8 mouse cellular contexts compared by ENCODE assay signal in genomic region chr7:116093466-116093850, GRCm38 (mm10). TPM values are rescaled to one million over a fixed set of nuclear protein-coding genes. Genes with fewer than 3 reads are reported as not detected.
A peak's percentile ranks its signal among the peaks of the same experiment; 100 is the strongest.
DNase-seq lines count a peak whose midpoint lies in the region; ATAC-seq and TF ChIP-seq lines count a peak whose summit lies in the region.

No protein-coding gene starts in this region.

- H3K9me3 ChIP-seq in embryonic facial prominence, embryonic 13.5 days, result no peaks in the 10 kb centered on the region
- H3K9me3 ChIP-seq in limb, embryonic 10.5 days (replicated peaks), result no peaks in the 10 kb centered on the region
- H3K9me3 ChIP-seq in neural tube, embryonic 15.5 days (replicated peaks), result no peaks in the 10 kb centered on the region

- peak overlapping the region; percentile 72 for H3K4me2 ChIP-seq in embryonic facial prominence, embryonic 13.5 days
- H3K4me2 ChIP-seq in neural tube, embryonic 15.5 days, result peak overlapping the region; percentile 68

- H3K4me3 ChIP-seq in lung, adult 2 months (replicated peaks; ENCODE audit: extremely low read depth, low read depth, low read length), result peak overlapping the region; percentile 65
- peak overlapping the region; percentile 63 for H3K4me3 ChIP-seq in embryonic facial prominence, embryonic 13.5 days
- peak overlapping the region; percentile 74 for H3K4me3 ChIP-seq in limb, embryonic 10.5 days
- peak overlapping the region; percentile 64 for H3K4me3 ChIP-seq in neural tube, embryonic 15.5 days (replicated peaks)

- TF ChIP-seq POLR2A in lung, adult 2 months (IDR thresholded peaks at IDR 0.05; ENCODE audit: borderline replicate concordance, extremely low read depth, low read depth, low read length), result no peak

- H3K27me3 ChIP-seq in embryonic facial prominence, embryonic 13.5 days, result no peaks in the 10 kb centered on the region
- H3K27me3 ChIP-seq in limb, embryonic 10.5 days (ENCODE audit: low read depth, poor library complexity, severe bottlenecking), result no peaks in the 10 kb centered on the region
- no peaks in the 10 kb centered on the region for H3K27me3 ChIP-seq in neural tube, embryonic 15.5 days (replicated peaks)

- H3K4me1 ChIP-seq in lung, adult 2 months (ENCODE audit: control insufficient read depth, insufficient read depth, low read length), result peaks cover 4% of the 10 kb centered on the region; the same call in 1 of the 2 replicates
- peaks cover 14% of the 10 kb centered on the region for H3K4me1 ChIP-seq in embryonic facial prominence, embryonic 13.5 days
- peaks cover 19% of the 10 kb centered on the region for H3K4me1 ChIP-seq in limb, embryonic 10.5 days
- H3K4me1 ChIP-seq in neural tube, embryonic 15.5 days, result peaks cover 25% of the 10 kb centered on the region

- peak; percentile 75; the same call in 1 of the 2 replicates for ATAC-seq in embryonic facial prominence, embryonic 13.5 days (ENCODE audit: insufficient number of reproducible peaks, insufficient read depth, low FRiP score, low TSS enrichment, low read depth)
- peak; percentile 87 for ATAC-seq in neural tube, embryonic 15.5 days (ENCODE audit: low FRiP score)

- peak overlapping the region; percentile 92 for H3K9ac ChIP-seq in embryonic facial prominence, embryonic 13.5 days
- H3K9ac ChIP-seq in neural tube, embryonic 15.5 days (replicated peaks), result peak overlapping the region; percentile 69

- H3K36me3 ChIP-seq in embryonic facial prominence, embryonic 13.5 days, result no peaks in the 10 kb centered on the region
- no peaks in the 10 kb centered on the region for H3K36me3 ChIP-seq in limb, embryonic 10.5 days
- no peaks in the 10 kb centered on the region for H3K36me3 ChIP-seq in neural tube, embryonic 15.5 days

- no peak for TF ChIP-seq CTCF in lung, adult 2 months (IDR thresholded peaks at IDR 0.05; ENCODE audit: insufficient read depth, low read length)

- no peak for DNase-seq in lung, adult 2 months
- no peak for DNase-seq in lung, adult 18-20 months
- DNase-seq in limb, embryonic 10.5 days (ENCODE audit: low spot score), result no peak
- no peak for DNase-seq in urinary bladder, adult 2 months (ENCODE audit: low spot score)
- DNase-seq in retina, embryonic 14.5 days (ENCODE audit: low spot score), result no peak
- no peak for DNase-seq in testis, postnatal 14 days (ENCODE audit: low spot score)

- peak overlapping the region; percentile 95 for H3K27ac ChIP-seq in embryonic facial prominence, embryonic 13.5 days
- H3K27ac ChIP-seq in limb, embryonic 10.5 days, result peak overlapping the region; percentile 94
- H3K27ac ChIP-seq in neural tube, embryonic 15.5 days (replicated peaks), result peak overlapping the region; percentile 97

- WGBS in lung, adult 2 months, result under 1% methylated on average over 19 of the region's 19 CpGs
- under 1% methylated on average over 19 of the region's 19 CpGs for WGBS in embryonic facial prominence, embryonic 13.5 days
- under 1% methylated on average over 19 of the region's 19 CpGs for WGBS in limb, embryonic 10.5 days
- under 1% methylated on average over 19 of the region's 19 CpGs for WGBS in neural tube, embryonic 15.5 days

RNA-seq across cellular contexts. Expression of gene Gm4353, which starts 9.0 kb away (rescaled TPM):
- polyA plus RNA-seq in lung, adult 2 months (2012; rRNA removed), result 0.16 and 0.33 TPM in 2 replicates
- 1.7 and 2.9 TPM in 2 replicates for polyA plus RNA-seq in embryonic facial prominence, embryonic 13.5 days (2015; fragmentation: Nextera tagmentation; extraction: Ambion mirVana)
- 1.1 and 1.3 TPM in 2 replicates for polyA plus RNA-seq in limb, embryonic 10.5 days (2016; fragmentation: Nextera tagmentation; extraction: Ambion mirVana)
- 0.89 and 1.7 TPM in 2 replicates for polyA plus RNA-seq in neural tube, embryonic 15.5 days (2015; fragmentation: Nextera tagmentation; extraction: Ambion mirVana)
- 1.0 and 1.3 TPM in 2 replicates for polyA plus RNA-seq in urinary bladder, adult 2 months (2012; rRNA removed)

RNA-seq across cellular contexts. Expression of gene 1110004F10Rik, which starts 54.3 kb away (rescaled TPM):
- polyA plus RNA-seq in lung, adult 2 months (2012; rRNA removed), result 32.7 and 50.4 TPM in 2 replicates
- polyA plus RNA-seq in embryonic facial prominence, embryonic 13.5 days (2015; fragmentation: Nextera tagmentation; extraction: Ambion mirVana), result 308 and 317 TPM in 2 replicates
- 329 and 347 TPM in 2 replicates for polyA plus RNA-seq in limb, embryonic 10.5 days (2016; fragmentation: Nextera tagmentation; extraction: Ambion mirVana)
- 287 and 295 TPM in 2 replicates for polyA plus RNA-seq in neural tube, embryonic 15.5 days (2015; fragmentation: Nextera tagmentation; extraction: Ambion mirVana)
- polyA plus RNA-seq in urinary bladder, adult 2 months (2012; rRNA removed), result 100 and 101 TPM in 2 replicates

RNA-seq across cellular contexts. Expression of gene Sox6, which starts 54.9 kb away (rescaled TPM):
- 3.3 and 3.9 TPM in 2 replicates for polyA plus RNA-seq in lung, adult 2 months (2012; rRNA removed)
- polyA plus RNA-seq in embryonic facial prominence, embryonic 13.5 days (2015; fragmentation: Nextera tagmentation; extraction: Ambion mirVana), result 67.4 and 87.4 TPM in 2 replicates
- 16.5 and 23.7 TPM in 2 replicates for polyA plus RNA-seq in limb, embryonic 10.5 days (2016; fragmentation: Nextera tagmentation; extraction: Ambion mirVana)
- polyA plus RNA-seq in neural tube, embryonic 15.5 days (2015; fragmentation: Nextera tagmentation; extraction: Ambion mirVana), result 25.5 and 38.0 TPM in 2 replicates
- 3.5 and 3.8 TPM in 2 replicates for polyA plus RNA-seq in urinary bladder, adult 2 months (2012; rRNA removed)
